Mouse (Mus musculus) liver, embryonic 12.5 days (tissue): ENCODE data around the gene Hoxc6. TPM values are rescaled to one million over a fixed set of nuclear protein-coding genes. Genes with fewer than 3 reads are reported as not detected.

ENCODE experiments used
- ATAC-seq: fragments of 200-750 bp; cut with Nextera tagmentation; 2 replicates; pipeline ENCODE4 v1.8.0; 2017; ENCODE audit warnings: moderate number of reproducible peaks, mild to moderate bottlenecking, moderate library complexity
- H3K27ac ChIP-seq: fragments of 300-500 bp; sonication (generic); 2 replicates; pipeline ENCODE4 v1.5.1; 2016; ENCODE audit warnings: mild to moderate bottlenecking
- H3K27me3 ChIP-seq: fragments of 300-500 bp; sonication (generic); replicated peaks from 2 replicates; pipeline ENCODE4 v1.6.1; 2016; ENCODE audit warnings: mild to moderate bottlenecking, moderate library complexity
- H3K36me3 ChIP-seq: fragments of 300-500 bp; sonication (generic); 2 replicates; pipeline ENCODE4 v1.6.1; 2016; ENCODE audit warnings: mild to moderate bottlenecking, moderate library complexity
- H3K4me1 ChIP-seq: fragments of 300-500 bp; sonication (generic); 2 replicates; pipeline ENCODE4 v1.6.1; 2016
- H3K4me2 ChIP-seq: fragments of 300-500 bp; sonication (generic); 2 replicates; pipeline ENCODE4 v1.6.1; 2016; ENCODE audit warnings: mild to moderate bottlenecking, moderate library complexity
- H3K4me3 ChIP-seq: fragments of 300-500 bp; sonication (generic); 2 replicates; pipeline ENCODE4 v1.5.1; 2016; ENCODE audit warnings: mild to moderate bottlenecking, moderate library complexity
- H3K9ac ChIP-seq: fragments of 300-500 bp; sonication (generic); 2 replicates; pipeline ENCODE4 v1.6.1; 2016; ENCODE audit warnings: mild to moderate bottlenecking, moderate library complexity
- H3K9me3 ChIP-seq: fragments of 300-500 bp; sonication (generic); replicated peaks from 2 replicates; pipeline ENCODE4 v1.6.1; 2016; ENCODE audit warnings: mild to moderate bottlenecking, moderate library complexity
- WGBS: fragments of 180-500 bp; shearing (Covaris S2); methylation state at CpG from one replicate; pipeline ENCODE4 v1.1.7; 2016; ENCODE audit not compliant: insufficient replicate concordance; 5-methylcytosine and 5-hydroxymethylcytosine counted together
- polyA plus RNA-seq: library from polyadenylated mRNA; unstranded; fragments of >200 nt; fragmentation: Nextera tagmentation; extraction: Ambion mirVana; gene quantifications from 2 replicates; pipeline ENCODE4 v1.2.1, GENCODE M21; 2016

Hoxc6 gene
- polyA plus RNA-seq, 1 experiment from 2014 or later, result 0.17 TPM

- H3K9me3 ChIP-seq, result no peaks in the 10 kb centered on the region
- no peak overlapping the region for H3K4me2 ChIP-seq
- no peak overlapping the region for H3K9ac ChIP-seq
- H3K27me3 ChIP-seq, result peaks cover 100% of the 10 kb centered on the region
- H3K4me1 ChIP-seq, result no peaks in the 10 kb centered on the region
- H3K36me3 ChIP-seq, result no peaks in the 10 kb centered on the region
- H3K27ac ChIP-seq, result no peak overlapping the region
- no peak for ATAC-seq
- no peak overlapping the region for H3K4me3 ChIP-seq
- WGBS, result 17% methylated on average over 10 of the region's 10 CpGs
Measured at GRCm38 (mm10) chr15:103038701-103039480, 40.8 kb downstream of the Hoxc6 start.

GRCm38 (mm10) chr15:103039609-103040008 lies 41.6 kb downstream of the Hoxc6 start:
- H3K27me3 ChIP-seq, result peaks cover 99% of the 10 kb centered on the region
- WGBS, result 16% methylated on average over 3 of the region's 3 CpGs
- H3K9me3 ChIP-seq, result no peaks in the 10 kb centered on the region
- no peak overlapping the region for H3K9ac ChIP-seq
- no peak overlapping the region for H3K4me2 ChIP-seq
- no peak overlapping the region for H3K27ac ChIP-seq
- no peak overlapping the region for H3K4me3 ChIP-seq
- H3K4me1 ChIP-seq, result no peaks in the 10 kb centered on the region
- ATAC-seq, result no peak
- H3K36me3 ChIP-seq, result no peaks in the 10 kb centered on the region

- Histone ChIP-seq H3K4me3 (no peak overlapping the region), H3K4me1 (no peaks in the 10 kb centered on the region), H3K4me2 (no peak overlapping the region), H3K27me3 (peaks cover 95% of the 10 kb centered on the region), H3K27ac (no peak overlapping the region), H3K9me3 (no peaks in the 10 kb centered on the region), H3K9ac (no peak overlapping the region; the same call in 1 of the 2 replicates), H3K36me3 (no peaks in the 10 kb centered on the region)
- ATAC-seq, result no peak
- 13% methylated on average over 12 of the region's 12 CpGs for WGBS
Measured at GRCm38 (mm10) chr15:103040601-103041000, 42.5 kb downstream of the Hoxc6 start.

- Histone ChIP-seq H3K4me3 (no peak overlapping the region), H3K4me1 (no peaks in the 10 kb centered on the region), H3K27me3 (peaks cover 91% of the 10 kb centered on the region), H3K9ac (no peak overlapping the region), H3K27ac (no peak overlapping the region), H3K4me2 (no peak overlapping the region), H3K9me3 (no peaks in the 10 kb centered on the region), H3K36me3 (no peaks in the 10 kb centered on the region)
- ATAC-seq, result no peak
- 16% methylated on average over 5 of the region's 5 CpGs for WGBS
Measured at GRCm38 (mm10) chr15:103041613-103042012, 43.6 kb downstream of the Hoxc6 start.

- ATAC-seq, result no peak
- Histone ChIP-seq H3K4me1 (no peaks in the 10 kb centered on the region), H3K27ac (no peak overlapping the region), H3K4me3 (no peak overlapping the region), H3K9me3 (no peaks in the 10 kb centered on the region), H3K4me2 (no peak overlapping the region), H3K36me3 (no peaks in the 10 kb centered on the region), H3K27me3 (peaks cover 89% of the 10 kb centered on the region), H3K9ac (no peak overlapping the region)
- 4% methylated on average over 1 of the region's 1 CpGs for WGBS
Measured at GRCm38 (mm10) chr15:103042209-103042608, 44.2 kb downstream of the Hoxc6 start.

- WGBS, result 59% methylated on average over 2 of the region's 2 CpGs
- H3K4me2 ChIP-seq, result no peak overlapping the region
- no peak overlapping the region for H3K27ac ChIP-seq
- H3K27me3 ChIP-seq, result peaks cover 85% of the 10 kb centered on the region
- no peak overlapping the region for H3K9ac ChIP-seq
- H3K9me3 ChIP-seq, result no peaks in the 10 kb centered on the region
- no peaks in the 10 kb centered on the region for H3K36me3 ChIP-seq
- no peak for ATAC-seq
- H3K4me1 ChIP-seq, result no peaks in the 10 kb centered on the region
- H3K4me3 ChIP-seq, result no peak overlapping the region
Measured at GRCm38 (mm10) chr15:103051670-103052069, 53.6 kb downstream of the Hoxc6 start.

- H3K4me2 ChIP-seq, result no peak overlapping the region
- no peak overlapping the region for H3K4me3 ChIP-seq
- H3K36me3 ChIP-seq, result no peaks in the 10 kb centered on the region
- no peaks in the 10 kb centered on the region for H3K4me1 ChIP-seq
- peaks cover 86% of the 10 kb centered on the region for H3K27me3 ChIP-seq
- H3K9ac ChIP-seq, result no peak overlapping the region
- ATAC-seq, result no peak
- no peaks in the 10 kb centered on the region for H3K9me3 ChIP-seq
- H3K27ac ChIP-seq, result no peak overlapping the region
Measured at GRCm38 (mm10) chr15:103053210-103053609, 55.2 kb downstream of the Hoxc6 start.

- Histone ChIP-seq H3K36me3 (no peaks in the 10 kb centered on the region), H3K9me3 (no peaks in the 10 kb centered on the region), H3K27ac (no peak overlapping the region), H3K4me1 (no peaks in the 10 kb centered on the region), H3K9ac (no peak overlapping the region), H3K4me2 (no peak overlapping the region), H3K27me3 (peaks cover 87% of the 10 kb centered on the region), H3K4me3 (no peak overlapping the region)
- WGBS, result 30% methylated on average over 2 of the region's 2 CpGs
- no peak for ATAC-seq
Measured at GRCm38 (mm10) chr15:103056396-103056795, 58.3 kb downstream of the Hoxc6 start.

GRCm38 (mm10) chr15:103058715-103059114 lies 60.7 kb downstream of the Hoxc6 start:
- no peak overlapping the region for H3K4me3 ChIP-seq
- no peaks in the 10 kb centered on the region for H3K4me1 ChIP-seq
- WGBS, result 9% methylated on average over 12 of the region's 12 CpGs
- no peaks in the 10 kb centered on the region for H3K9me3 ChIP-seq
- no peaks in the 10 kb centered on the region for H3K36me3 ChIP-seq
- no peak overlapping the region for H3K9ac ChIP-seq
- ATAC-seq, result no peak
- no peak overlapping the region for H3K27ac ChIP-seq
- no peak overlapping the region for H3K4me2 ChIP-seq
- peaks cover 95% of the 10 kb centered on the region for H3K27me3 ChIP-seq

GRCm38 (mm10) chr15:103059393-103059992 lies 61.4 kb downstream of the Hoxc6 start:
- Histone ChIP-seq H3K9ac (no peak overlapping the region), H3K27ac (no peak overlapping the region), H3K9me3 (no peaks in the 10 kb centered on the region), H3K4me1 (no peaks in the 10 kb centered on the region), H3K36me3 (no peaks in the 10 kb centered on the region), H3K4me3 (no peak overlapping the region; the same call in 1 of the 2 replicates), H3K4me2 (peak overlapping the region; percentile 35), H3K27me3 (peaks cover 95% of the 10 kb centered on the region)
- WGBS, result 5% methylated on average over 21 of the region's 21 CpGs
- no peak for ATAC-seq

- Histone ChIP-seq H3K4me3 (no peak overlapping the region), H3K27ac (no peak overlapping the region), H3K4me2 (peak overlapping the region; percentile 35; the same call in 1 of the 2 replicates)
Measured at GRCm38 (mm10) chr15:103060021-103060340, 61.9 kb downstream of the Hoxc6 start.

GRCm38 (mm10) chr15:103060341-103061130 lies 62.5 kb downstream of the Hoxc6 start:
- peaks cover 95% of the 10 kb centered on the region for H3K27me3 ChIP-seq
- H3K9ac ChIP-seq, result no peak overlapping the region
- H3K36me3 ChIP-seq, result no peaks in the 10 kb centered on the region
- peak overlapping the region; percentile 23; the same call in 1 of the 2 replicates for H3K27ac ChIP-seq
- WGBS, result 4% methylated on average over 36 of the region's 36 CpGs
- no peak for ATAC-seq
- no peaks in the 10 kb centered on the region for H3K4me1 ChIP-seq
- H3K4me3 ChIP-seq, result no peak overlapping the region
- no peaks in the 10 kb centered on the region for H3K9me3 ChIP-seq
- peak overlapping the region; percentile 35; the same call in 1 of the 2 replicates for H3K4me2 ChIP-seq

More at GRCm38 (mm10) chr15:103060021-103060340, 61.9 kb downstream of the Hoxc6 start:
- Histone ChIP-seq H3K9me3 (no peaks in the 10 kb centered on the region), H3K9ac (no peak overlapping the region), H3K4me1 (no peaks in the 10 kb centered on the region), H3K27me3 (peaks cover 95% of the 10 kb centered on the region), H3K36me3 (no peaks in the 10 kb centered on the region)
- ATAC-seq, result no peak
- WGBS, result 19% methylated on average over 11 of the region's 11 CpGs
